Mouse (Mus musculus): ENCODE measurements around the gene Tmem270. TPM values are rescaled to one million over a fixed set of nuclear protein-coding genes. Genes with fewer than 3 reads are reported as not detected.

Tmem270 gene
- polyA plus RNA-seq, 1 experiment = 0.04 TPM

GRCm38 (mm10) chr5:134859193-134859592 lies 47.3 kb downstream of the Tmem270 start:
- no peak overlapping the region for H3K4me3 ChIP-seq (replicated peaks)
- H3K36me3 ChIP-seq (ENCODE audit: control insufficient read depth) = no peaks in the 10 kb centered on the region
- H3K4me1 ChIP-seq (ENCODE audit: control insufficient read depth) = no peaks in the 10 kb centered on the region
- no peaks in the 10 kb centered on the region for H3K27me3 ChIP-seq (ENCODE audit: control insufficient read depth)
- TF ChIP-seq GATA1 (IDR thresholded peaks at IDR 0.05; ENCODE audit: low read length) (no peak), TAL1 (IDR thresholded peaks at IDR 0.05; ENCODE audit: low read length) (no peak)
- H3K9me3 ChIP-seq (ENCODE audit: control insufficient read depth, low read length) = peaks cover 2% of the 10 kb centered on the region; the same call in 1 of the 2 replicates

GRCm38 (mm10) chr5:134858378-134858777 lies 48.2 kb downstream of the Tmem270 start:
- no peaks in the 10 kb centered on the region for H3K27me3 ChIP-seq (ENCODE audit: control insufficient read depth)

GRCm38 (mm10) chr5:134852873-134853272 lies 53.7 kb downstream of the Tmem270 start:
- Histone ChIP-seq H3K4me1 (ENCODE audit: control insufficient read depth) (no peaks in the 10 kb centered on the region), H3K9me3 (ENCODE audit: control insufficient read depth, low read length) (peaks cover 12% of the 10 kb centered on the region; the same call in 1 of the 2 replicates), H3K4me3 (replicated peaks) (no peak overlapping the region), H3K36me3 (ENCODE audit: control insufficient read depth) (no peaks in the 10 kb centered on the region), H3K27me3 (ENCODE audit: control insufficient read depth) (no peaks in the 10 kb centered on the region)
- TF ChIP-seq GATA1 (IDR thresholded peaks at IDR 0.05; ENCODE audit: low read length) (no peak), TAL1 (IDR thresholded peaks at IDR 0.05; ENCODE audit: low read length) (no peak)

More at GRCm38 (mm10) chr5:134858378-134858777, 48.2 kb downstream of the Tmem270 start:
- H3K9me3 ChIP-seq (ENCODE audit: control insufficient read depth, low read length) = peaks cover 2% of the 10 kb centered on the region; the same call in 1 of the 2 replicates
- no peak overlapping the region for H3K4me3 ChIP-seq (replicated peaks)
- H3K4me1 ChIP-seq (ENCODE audit: control insufficient read depth) = no peaks in the 10 kb centered on the region
- TF ChIP-seq GATA1 (IDR thresholded peaks at IDR 0.05; ENCODE audit: low read length) (no peak), TAL1 (IDR thresholded peaks at IDR 0.05; ENCODE audit: low read length) (no peak)
- no peaks in the 10 kb centered on the region for H3K36me3 ChIP-seq (ENCODE audit: control insufficient read depth)

Other genes with a start within 250 kb of the Tmem270 start
- 0.30 and 0.39 TPM in 2 replicates for gene Limk1, start 218.1 kb downstream of the Tmem270 start, polyA plus RNA-seq (2012)
- gene Eln, start 159.4 kb downstream of the Tmem270 start, polyA plus RNA-seq (2012) = not detected in 2 replicates
- 5.9 and 6.1 TPM in 2 replicates for gene Cldn13, start 8.8 kb upstream of the Tmem270 start, polyA plus RNA-seq (2012)
- 5.8 and 6.4 TPM in 2 replicates for gene Mettl27, start 25.6 kb upstream of the Tmem270 start, polyA plus RNA-seq (2012)
- gene Cldn4, start 40.2 kb upstream of the Tmem270 start, polyA plus RNA-seq (2012) = not detected in 2 replicates
- gene Cldn3, start 79.5 kb upstream of the Tmem270 start, polyA plus RNA-seq (2012) = 0.04 TPM in 1 of 2 replicates, not detected in the other
- 1.8 and 2.2 TPM in 2 replicates for gene Abhd11, start 102.4 kb upstream of the Tmem270 start, polyA plus RNA-seq (2012)
- gene Stx1a, start 116.7 kb upstream of the Tmem270 start, polyA plus RNA-seq (2012) = 0.05 and 0.07 TPM in 2 replicates
- gene Dnajc30, start 157.5 kb upstream of the Tmem270 start, polyA plus RNA-seq (2012) = 5.0 and 5.9 TPM in 2 replicates
- gene Bud23, start 158.2 kb upstream of the Tmem270 start, polyA plus RNA-seq (2012) = 12.3 TPM in 2 replicates
- not detected in 2 replicates for gene Vps37d, start 171.5 kb upstream of the Tmem270 start, polyA plus RNA-seq (2012)
- gene Mlxipl, start 183.2 kb upstream of the Tmem270 start, polyA plus RNA-seq (2012) = 0.03 and 0.06 TPM in 2 replicates
- 0.58 and 0.84 TPM in 2 replicates for gene Tbl2, start 242.9 kb upstream of the Tmem270 start, polyA plus RNA-seq (2012)

Data from erythroblast, embryonic 14.5 days (primary cell).